Mouse (Mus musculus) megakaryocyte, embryonic 14.5 days (primary cell): Measurements from ENCODE around the gene Padi2. TPM values are rescaled to one million over a fixed set of nuclear protein-coding genes. Genes with fewer than 3 reads are reported as not detected.

ENCODE experiments used
- H3K27me3 ChIP-seq: replicated peaks from 2 replicates; pipeline ENCODE3; 2012; ENCODE audit warnings: inconsistent platforms
- H3K36me3 ChIP-seq: replicated peaks from 2 replicates; pipeline ENCODE3; 2012; ENCODE audit warnings: low read length, inconsistent platforms, mixed read lengths
- H3K4me1 ChIP-seq: 2 replicates; pipeline ENCODE4 v1.6.1; 2012; ENCODE audit warnings: inconsistent platforms
- H3K4me3 ChIP-seq: replicated peaks from 2 replicates; pipeline ENCODE3; 2012; ENCODE audit warnings: moderate library complexity, mild to moderate bottlenecking, inconsistent platforms
- H3K9me3 ChIP-seq: 2 replicates; pipeline ENCODE4 v1.6.1; 2012; ENCODE audit warnings: inconsistent platforms
- FLI1 ChIP-seq: IDR thresholded peaks from 2 replicates; pipeline ENCODE4 v1.6.1; 2012; ENCODE audit warnings: low read length, inconsistent platforms, mixed read lengths
- GATA1 ChIP-seq: IDR thresholded peaks from 3 replicates; pipeline ENCODE4 v1.6.1; 2012; ENCODE audit warnings: mixed read lengths, low read length, inconsistent platforms, borderline replicate concordance
- polyA plus RNA-seq: library from polyadenylated mRNA; stranded (reverse); fragments of >175 nt; gene quantifications from 2 replicates; pipeline ENCODE4 v1.2.3, GENCODE M21; 2012; ENCODE audit warnings: low replicate concordance; ENCODE audit not compliant: insufficient read depth

The Padi2 gene
- polyA plus RNA-seq, 1 experiment: 3.3 TPM

DNA sequence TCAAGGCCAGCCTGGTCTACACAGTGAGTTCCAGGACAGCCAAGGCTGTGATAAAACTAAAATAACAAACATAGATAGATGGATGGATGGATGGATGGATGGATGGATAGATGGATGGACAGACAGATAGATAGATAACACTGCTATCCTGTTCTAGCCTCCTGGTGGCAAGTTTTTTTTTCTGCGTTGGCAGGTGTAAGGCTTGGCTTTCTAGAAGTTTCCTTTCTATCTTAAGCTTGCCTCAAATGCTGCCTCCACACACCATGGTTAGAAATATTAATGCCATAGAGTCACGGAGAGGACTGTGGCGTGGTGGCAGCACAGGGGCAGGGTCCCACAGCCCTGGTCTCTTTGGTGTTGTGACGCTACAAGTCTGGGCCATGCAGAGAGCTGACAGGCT, 39.4 kb downstream of the Padi2 start:
- no peaks in the 10 kb centered on the region for H3K27me3 ChIP-seq
- TF ChIP-seq GATA1 (no peak), FLI1 (no peak)
- H3K9me3 ChIP-seq: no peaks in the 10 kb centered on the region
- H3K36me3 ChIP-seq: peaks cover 37% of the 10 kb centered on the region
- peaks cover 60% of the 10 kb centered on the region for H3K4me1 ChIP-seq
- peak overlapping the region; percentile 88 for H3K4me3 ChIP-seq

DNA sequence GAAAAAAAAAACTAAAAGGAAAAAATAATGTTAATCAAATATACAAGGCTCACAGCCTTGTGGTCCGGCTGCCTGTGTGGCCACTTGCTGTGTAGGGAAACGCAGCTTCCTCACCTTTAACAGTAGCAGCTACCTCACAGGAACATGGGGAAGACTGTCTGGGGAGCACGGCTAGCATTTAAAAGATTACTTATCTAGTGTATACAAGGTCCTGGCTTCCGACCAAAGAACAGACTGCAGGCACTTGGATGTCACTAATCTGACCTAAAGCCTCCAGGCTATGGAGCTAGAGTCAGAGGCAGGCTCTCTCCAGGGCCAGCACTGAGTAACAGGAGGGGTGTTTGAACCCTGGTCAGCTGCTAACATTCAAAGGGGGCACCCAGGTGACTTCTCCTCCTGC, 39.9 kb downstream of the Padi2 start:
- Histone ChIP-seq H3K9me3 (no peaks in the 10 kb centered on the region), H3K4me3 (peak overlapping the region; percentile 81), H3K4me1 (peaks cover 60% of the 10 kb centered on the region), H3K36me3 (peaks cover 41% of the 10 kb centered on the region), H3K27me3 (no peaks in the 10 kb centered on the region)
- no peak for TF ChIP-seq GATA1
- no peak for TF ChIP-seq FLI1

DNA sequence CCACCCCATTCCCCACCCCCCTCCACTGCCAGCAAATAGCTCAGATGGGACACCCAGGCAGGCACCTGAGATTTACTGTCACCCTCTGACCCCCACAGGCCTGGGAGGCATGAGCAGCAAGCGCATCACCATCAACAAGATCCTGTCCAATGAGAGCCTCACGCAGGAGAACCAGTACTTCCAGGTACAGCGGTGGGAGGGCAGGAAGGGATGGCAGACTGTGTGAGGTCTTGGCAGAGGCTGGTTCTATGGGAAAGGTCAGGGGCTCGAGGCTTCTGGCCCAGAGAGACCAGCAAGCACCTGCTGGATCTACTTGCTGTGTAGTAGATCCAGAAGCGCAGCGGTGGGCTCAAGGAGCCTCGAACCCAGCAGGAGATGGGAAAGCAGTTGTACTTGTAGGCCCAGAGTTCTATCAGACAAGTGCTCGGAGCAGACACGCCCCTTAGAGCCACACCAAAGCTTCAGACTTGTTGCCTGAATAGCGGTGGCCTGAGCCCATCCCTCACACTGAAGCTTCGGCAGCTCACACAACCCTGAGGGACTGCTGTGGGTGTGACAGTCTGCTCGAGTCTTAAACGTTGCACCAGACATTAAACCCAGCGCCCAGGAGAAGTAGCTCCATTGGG, 40.5 kb downstream of the Padi2 start:
- Histone ChIP-seq H3K9me3 (no peaks in the 10 kb centered on the region), H3K27me3 (no peaks in the 10 kb centered on the region), H3K36me3 (peaks cover 41% of the 10 kb centered on the region), H3K4me3 (peak overlapping the region; percentile 75), H3K4me1 (peaks cover 63% of the 10 kb centered on the region)
- no peak for TF ChIP-seq GATA1
- no peak for TF ChIP-seq FLI1

DNA sequence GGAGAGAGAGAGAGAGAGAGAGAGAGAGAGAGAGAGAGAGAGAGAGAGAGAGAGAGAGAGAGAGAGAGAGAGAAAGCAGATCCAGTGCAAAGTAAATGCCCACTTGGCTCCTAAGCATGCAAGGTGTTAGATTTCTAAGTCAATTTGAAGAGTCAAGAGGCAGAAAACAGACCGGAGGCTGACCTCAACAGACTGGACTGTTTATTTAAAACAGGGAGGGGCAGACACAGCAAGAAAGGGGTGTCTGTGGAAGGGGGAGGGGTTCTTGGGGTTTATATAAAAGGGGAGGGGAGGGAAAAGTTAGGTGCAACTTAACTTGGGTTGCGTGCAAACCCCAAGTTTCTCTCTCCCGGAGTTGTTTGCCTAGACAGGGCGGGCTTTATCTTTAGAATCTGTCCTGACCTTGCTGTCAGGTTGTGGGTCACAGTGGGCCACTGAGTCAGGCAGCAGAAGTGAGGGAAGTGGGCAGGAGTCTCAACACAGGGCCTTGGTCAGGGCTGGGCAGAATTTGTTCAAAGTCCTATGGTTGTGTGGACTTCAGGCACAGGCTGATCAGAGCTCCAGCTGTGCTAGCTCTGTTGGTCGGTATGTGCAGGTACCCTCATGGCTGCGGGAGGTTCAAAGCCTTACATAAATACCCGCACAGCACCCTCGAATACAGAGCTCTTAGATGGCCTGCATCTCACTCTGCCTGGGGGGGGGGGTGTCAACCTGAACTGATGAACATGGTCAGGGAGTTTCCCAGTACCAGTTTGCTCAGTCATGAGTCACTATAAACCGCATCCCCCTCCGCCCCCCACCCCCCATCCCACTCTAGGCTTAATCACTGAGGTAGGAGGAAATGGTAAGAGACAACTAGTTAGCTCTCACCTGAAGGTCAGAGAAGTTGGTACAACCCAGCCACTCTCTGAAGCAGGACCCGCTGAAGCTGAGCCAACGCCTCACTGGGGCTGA, 41.6 kb downstream of the Padi2 start:
- Histone ChIP-seq H3K36me3 (peaks cover 44% of the 10 kb centered on the region), H3K4me3 (no peak overlapping the region), H3K4me1 (peaks cover 74% of the 10 kb centered on the region), H3K9me3 (no peaks in the 10 kb centered on the region), H3K27me3 (no peaks in the 10 kb centered on the region)
- no peak for TF ChIP-seq GATA1
- no peak for TF ChIP-seq FLI1

DNA sequence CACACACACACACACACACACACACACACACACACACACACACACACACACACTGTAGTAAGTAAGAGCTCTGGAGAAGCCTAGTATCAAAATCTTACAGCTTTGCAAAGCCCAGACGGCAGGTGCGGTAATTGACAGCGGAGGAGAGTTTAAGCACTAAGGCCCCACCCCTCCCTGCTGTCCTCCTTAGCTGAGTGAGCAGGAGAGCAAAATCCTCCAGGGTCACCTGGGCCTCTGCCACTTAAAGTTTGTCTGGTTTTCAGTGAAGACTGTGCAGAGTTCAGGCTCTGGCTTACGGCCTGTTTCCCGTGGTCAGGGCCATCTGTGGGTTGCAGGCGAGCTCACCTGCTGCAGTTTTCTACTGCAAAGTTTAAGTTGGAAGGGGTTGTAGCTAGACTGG, 42.3 kb downstream of the Padi2 start:
- peaks cover 81% of the 10 kb centered on the region for H3K4me1 ChIP-seq
- H3K27me3 ChIP-seq: no peaks in the 10 kb centered on the region
- no peak overlapping the region for H3K4me3 ChIP-seq
- H3K9me3 ChIP-seq: no peaks in the 10 kb centered on the region
- H3K36me3 ChIP-seq: peaks cover 44% of the 10 kb centered on the region
- TF ChIP-seq FLI1 (no peak), GATA1 (no peak)

DNA sequence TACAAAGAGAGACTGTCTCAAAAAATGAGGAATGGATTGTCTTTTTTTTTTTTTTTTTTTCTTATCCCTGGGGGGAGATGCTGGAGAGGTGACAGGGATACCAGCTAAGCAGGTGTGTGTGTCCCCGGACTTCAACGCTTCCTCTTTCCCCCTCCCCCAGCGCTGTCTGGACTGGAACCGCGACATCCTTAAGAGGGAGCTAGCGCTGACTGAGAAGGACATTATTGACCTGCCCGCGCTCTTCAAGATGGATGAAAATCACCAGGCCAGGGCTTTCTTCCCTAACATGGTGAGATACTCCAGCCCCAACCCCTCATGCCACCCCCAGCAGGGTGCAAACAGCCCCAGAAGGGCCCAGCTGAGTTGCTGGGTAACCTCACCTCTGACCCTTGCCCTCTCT, 42.9 kb downstream of the Padi2 start:
- TF ChIP-seq GATA1 (no peak), FLI1 (no peak)
- Histone ChIP-seq H3K4me1 (peaks cover 83% of the 10 kb centered on the region), H3K9me3 (no peaks in the 10 kb centered on the region), H3K27me3 (no peaks in the 10 kb centered on the region), H3K36me3 (peaks cover 44% of the 10 kb centered on the region), H3K4me3 (no peak overlapping the region)

DNA sequence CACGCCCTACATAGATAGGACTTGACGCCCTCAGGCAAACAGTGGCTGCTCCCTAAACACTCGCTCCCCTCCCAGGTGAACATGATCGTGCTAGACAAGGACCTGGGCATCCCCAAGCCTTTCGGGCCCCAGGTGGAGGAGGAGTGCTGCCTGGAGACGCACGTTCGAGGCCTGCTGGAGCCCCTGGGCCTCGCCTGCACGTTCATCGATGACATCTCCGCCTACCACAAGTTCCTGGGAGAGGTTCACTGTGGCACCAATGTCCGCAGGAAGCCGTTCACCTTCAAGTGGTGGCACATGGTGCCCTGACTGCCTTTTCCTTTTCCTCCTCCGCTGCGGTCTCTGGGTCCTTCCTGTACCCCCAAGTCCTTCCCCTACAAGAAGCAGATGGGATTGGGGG, 43.5 kb downstream of the Padi2 start:
- H3K4me3 ChIP-seq: no peak overlapping the region
- H3K27me3 ChIP-seq: no peaks in the 10 kb centered on the region
- H3K9me3 ChIP-seq: no peaks in the 10 kb centered on the region
- peaks cover 44% of the 10 kb centered on the region for H3K36me3 ChIP-seq
- peaks cover 80% of the 10 kb centered on the region for H3K4me1 ChIP-seq
- TF ChIP-seq GATA1 (no peak), FLI1 (no peak)

DNA sequence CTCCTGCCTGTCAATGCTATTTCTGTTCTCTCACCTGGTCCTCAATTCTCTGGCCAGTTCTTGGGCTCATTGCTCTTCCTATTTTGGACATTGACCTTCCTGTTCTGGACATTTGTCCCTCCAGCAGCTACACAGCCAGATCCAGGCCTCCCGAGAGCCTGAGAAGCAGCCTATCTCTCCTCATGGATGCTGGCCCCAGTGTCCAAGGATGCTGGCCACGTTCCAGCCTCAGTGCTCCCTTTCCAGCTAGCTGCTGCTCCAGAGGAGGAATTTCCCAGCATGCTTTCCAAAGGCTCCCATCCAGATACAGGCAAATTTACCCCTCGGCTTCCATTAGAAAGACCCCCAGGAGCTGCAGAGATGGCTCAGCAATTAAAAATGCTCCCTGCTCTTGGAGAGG, 44.4 kb downstream of the Padi2 start:
- TF ChIP-seq FLI1 (no peak), GATA1 (no peak)
- Histone ChIP-seq H3K4me1 (peaks cover 72% of the 10 kb centered on the region), H3K9me3 (no peaks in the 10 kb centered on the region), H3K27me3 (no peaks in the 10 kb centered on the region), H3K4me3 (no peak overlapping the region), H3K36me3 (peaks cover 44% of the 10 kb centered on the region)

DNA sequence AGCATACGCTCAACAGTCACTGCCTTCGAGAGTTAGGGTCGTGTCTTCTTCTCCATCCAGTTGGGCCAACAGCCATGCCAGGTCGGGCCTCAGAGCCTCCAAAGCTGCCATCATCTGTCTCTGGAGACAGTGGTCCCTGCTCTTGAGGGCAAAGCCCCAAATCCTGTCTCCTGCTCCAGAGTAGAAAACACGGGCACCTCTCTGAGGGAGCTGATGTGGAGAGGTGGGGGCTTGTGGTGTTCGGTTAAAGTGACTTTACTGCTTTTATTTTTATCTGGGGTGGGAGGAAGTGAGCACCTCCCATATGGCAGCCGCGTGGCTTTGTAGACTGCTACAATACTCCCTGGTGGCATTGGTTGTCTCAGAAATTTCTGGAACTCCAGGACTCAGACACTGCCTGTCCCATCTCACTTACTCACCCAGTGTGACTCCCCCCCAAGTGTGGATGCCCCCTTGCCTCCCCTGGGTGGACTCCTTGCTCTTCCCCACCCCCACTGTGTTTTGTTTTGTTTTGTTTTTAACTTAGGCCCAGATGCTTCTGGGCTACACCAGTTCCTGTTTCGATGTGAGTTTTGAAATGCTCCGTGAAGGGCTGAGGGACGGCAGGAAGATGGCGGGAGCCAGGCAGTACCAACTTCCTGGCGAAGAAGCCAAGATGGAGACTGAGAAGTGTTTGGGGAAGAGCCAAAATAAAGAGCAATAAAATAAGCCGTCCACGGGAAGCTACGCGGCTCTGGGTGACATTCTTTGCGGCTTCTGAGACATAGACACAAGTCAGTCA, 45.9 kb downstream of the Padi2 start:
- no peaks in the 10 kb centered on the region for H3K9me3 ChIP-seq
- H3K27me3 ChIP-seq: no peaks in the 10 kb centered on the region
- TF ChIP-seq FLI1: no peak
- TF ChIP-seq GATA1: no peak
- peaks cover 38% of the 10 kb centered on the region for H3K36me3 ChIP-seq
- H3K4me1 ChIP-seq: peaks cover 63% of the 10 kb centered on the region
- peak overlapping the region; percentile 47 for H3K4me3 ChIP-seq
